Mouse (Mus musculus) embryonic facial prominence, embryonic 11.5 days (tissue): Measurements from ENCODE around the gene Fbxw2. TPM values are rescaled to one million over a fixed set of nuclear protein-coding genes. Genes with fewer than 3 reads are reported as not detected.
"Not testable (repeated sequence)": the region's sequence is repeated elsewhere in the genome, so short reads cannot be mapped to it uniquely, and the experiment has no call there.

Experiments used
- ATAC-seq: fragments of 200-750 bp; cut with Nextera tagmentation; replicated peaks from 2 replicates; pipeline ENCODE4 v1.8.0; 2017; ENCODE audit warnings: low read depth; ENCODE audit not compliant: insufficient number of reproducible peaks, low FRiP score, low TSS enrichment
- DNase-seq: peaks from one replicate; pipeline ENCODE4 v3.0.0-alpha.2; 2015; ENCODE audit warnings: low spot score
- H3K27ac ChIP-seq: fragments of 300-500 bp; sonication (generic); replicated peaks from 2 replicates; pipeline ENCODE4 v1.5.1; 2014; ENCODE audit warnings: mild to moderate bottlenecking, low read depth, low read length, control low read depth
- H3K27me3 ChIP-seq: fragments of 300-500 bp; sonication (generic); 2 replicates; pipeline ENCODE4 v1.6.1; 2014; ENCODE audit warnings: mild to moderate bottlenecking, low read length, moderate library complexity, mixed read lengths; ENCODE audit not compliant: control insufficient read depth, insufficient read depth
- H3K36me3 ChIP-seq: fragments of 300-500 bp; sonication (generic); replicated peaks from 2 replicates; pipeline ENCODE4 v1.6.1; 2014; ENCODE audit warnings: low read depth, mild to moderate bottlenecking, low read length, moderate library complexity, mixed read lengths; ENCODE audit not compliant: control insufficient read depth, insufficient read depth
- H3K4me1 ChIP-seq: fragments of 300-500 bp; sonication (generic); 2 replicates; pipeline ENCODE4 v1.6.1; 2014; ENCODE audit warnings: low read length, mixed read lengths; ENCODE audit not compliant: control insufficient read depth, insufficient read depth
- H3K4me2 ChIP-seq: fragments of 300-500 bp; sonication (generic); 2 replicates; pipeline ENCODE4 v1.6.1; 2014; ENCODE audit warnings: low read depth, mild to moderate bottlenecking, control low read depth, low read length, moderate library complexity
- H3K4me3 ChIP-seq: fragments of 300-500 bp; sonication (generic); 2 replicates; pipeline ENCODE4 v1.5.1; 2014; ENCODE audit warnings: low read depth, low read length, control low read depth
- H3K9ac ChIP-seq: fragments of 300-500 bp; sonication (generic); replicated peaks from 2 replicates; pipeline ENCODE4 v1.6.1; 2014; ENCODE audit warnings: mild to moderate bottlenecking, control low read depth, low read length
- H3K9me3 ChIP-seq: fragments of 300-500 bp; sonication (generic); replicated peaks from 2 replicates; pipeline ENCODE4 v1.6.1; 2016; ENCODE audit warnings: mild to moderate bottlenecking, low read length, inconsistent platforms, mixed read lengths; ENCODE audit not compliant: control insufficient read depth
- WGBS: fragments of 180-500 bp; shearing (Covaris S2); extraction: QIAGEN DNeasy Blood & Tissue Kit; methylation state at CpG from one replicate; pipeline ENCODE4 v1.1.7; 2014; 5-methylcytosine and 5-hydroxymethylcytosine counted together
- polyA plus RNA-seq: library from polyadenylated mRNA; unstranded; fragments of >200 nt; fragmentation: Nextera tagmentation; extraction: Ambion mirVana; gene quantifications from 2 replicates; pipeline ENCODE4 v1.2.1, GENCODE M21; 2014

Fbxw2 gene
- polyA plus RNA-seq, 1 experiment from 2014 or later = 66.3 TPM

DNA sequence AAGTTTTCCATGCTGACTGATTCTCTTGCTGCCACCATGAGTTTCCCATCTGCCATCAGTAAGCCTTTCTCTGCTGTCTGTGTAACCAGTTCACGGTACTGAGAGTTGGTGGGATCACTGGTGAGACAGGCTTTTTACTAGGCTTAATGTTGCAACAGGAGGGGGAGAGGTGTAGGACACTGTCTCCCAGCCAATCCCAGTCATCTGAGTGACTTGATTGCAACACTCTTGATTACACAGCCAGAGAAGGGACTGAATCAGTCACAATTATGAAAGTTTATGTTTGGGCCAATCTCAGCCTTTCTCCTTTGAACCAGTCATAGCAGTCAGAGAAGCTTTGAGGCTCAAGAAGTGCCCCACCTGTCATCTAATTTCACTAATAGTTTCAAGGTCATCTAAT, 1.9 kb upstream of the Fbxw2 start:
- no peaks in the 10 kb centered on the region for H3K9me3 ChIP-seq
- no peak overlapping the region for H3K4me2 ChIP-seq
- no peaks in the 10 kb centered on the region for H3K4me1 ChIP-seq
- 85% methylated on average over 1 of the region's 1 CpGs for WGBS
- no peaks in the 10 kb centered on the region for H3K27me3 ChIP-seq
- no peaks in the 10 kb centered on the region for H3K36me3 ChIP-seq
- H3K4me3 ChIP-seq = no peak overlapping the region
- ATAC-seq (no peak), DNase-seq (no peak)
- no peak overlapping the region for H3K27ac ChIP-seq
- no peak overlapping the region for H3K9ac ChIP-seq

- WGBS = 87% methylated on average over 4 of the region's 4 CpGs
- no peak for DNase-seq
- H3K9ac ChIP-seq = no peak overlapping the region
- H3K4me3 ChIP-seq = no peak overlapping the region
- H3K27me3 ChIP-seq = no peaks in the 10 kb centered on the region
- no peak overlapping the region for H3K4me2 ChIP-seq
- H3K9me3 ChIP-seq = no peaks in the 10 kb centered on the region
- no peaks in the 10 kb centered on the region for H3K36me3 ChIP-seq
- ATAC-seq = no peak
- no peaks in the 10 kb centered on the region for H3K4me1 ChIP-seq
- H3K27ac ChIP-seq = no peak overlapping the region
Measured at GRCm38 (mm10) chr2:34827591-34827990, 1.5 kb upstream of the Fbxw2 start.

GRCm38 (mm10) chr2:34826460-34827231, 535 bp upstream of the Fbxw2 start:
- H3K4me1 ChIP-seq = no peaks in the 10 kb centered on the region
- H3K4me3 ChIP-seq = peak overlapping the region; percentile 94
- no peaks in the 10 kb centered on the region for H3K36me3 ChIP-seq
- peak; percentile 21 for DNase-seq
- ATAC-seq = 0 out of 2 replicates have a peak, but pooled peaks have one; percentile 3
- 0 out of 2 replicates have a peak overlapping the region, but pooled peaks have one; percentile 28 for H3K27ac ChIP-seq
- H3K9ac ChIP-seq = peak overlapping the region; percentile 89
- WGBS = 31% methylated on average over 19 of the region's 21 CpGs
- peak overlapping the region; percentile 77 for H3K4me2 ChIP-seq
- no peaks in the 10 kb centered on the region for H3K9me3 ChIP-seq
- no peaks in the 10 kb centered on the region for H3K27me3 ChIP-seq

GRCm38 (mm10) chr2:34818492-34818891, 7.6 kb downstream of the Fbxw2 start:
- Histone ChIP-seq H3K4me2 (no peak overlapping the region), H3K9ac (no peak overlapping the region), H3K9me3 (no peaks in the 10 kb centered on the region), H3K4me3 (no peak overlapping the region), H3K36me3 (peaks cover 2% of the 10 kb centered on the region), H3K27me3 (no peaks in the 10 kb centered on the region), H3K27ac (no peak overlapping the region), H3K4me1 (no peaks in the 10 kb centered on the region)
- WGBS = 87% methylated on average over 2 of the region's 2 CpGs
- ATAC-seq (no peak), DNase-seq (no peak)

- H3K27me3 ChIP-seq, H3K27ac ChIP-seq, DNase-seq, H3K4me2 ChIP-seq, H3K36me3 ChIP-seq, H3K4me3 ChIP-seq, ATAC-seq, H3K9ac ChIP-seq, H3K9me3 ChIP-seq, H3K4me1 ChIP-seq: not testable (repeated sequence)
- WGBS = 94% methylated on average over 2 of the region's 2 CpGs
Measured at GRCm38 (mm10) chr2:34815893-34816292, 10.2 kb downstream of the Fbxw2 start.

DNA sequence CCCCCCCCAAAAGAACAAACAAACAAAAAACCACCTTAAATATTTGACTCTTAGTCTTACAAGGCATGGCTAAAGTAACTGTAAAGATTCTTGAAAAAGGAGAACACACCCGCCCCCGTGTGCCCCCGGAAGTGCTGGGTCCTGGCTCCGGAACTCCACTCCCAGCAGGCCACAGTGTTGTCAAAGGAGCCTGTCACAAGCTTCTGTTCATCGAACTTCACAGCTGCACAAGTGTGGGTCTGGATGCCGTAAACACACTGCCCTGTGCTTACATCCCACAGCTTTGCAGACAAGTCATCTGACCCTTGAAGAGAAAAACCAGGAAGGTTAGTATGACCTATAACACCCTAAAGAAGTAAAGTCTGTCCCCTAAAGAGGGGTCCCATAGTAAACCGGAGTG, 13.4 kb downstream of the Fbxw2 start:
- Histone ChIP-seq H3K4me2 (no peak overlapping the region), H3K27ac (no peak overlapping the region), H3K9me3 (no peaks in the 10 kb centered on the region), H3K4me1 (no peaks in the 10 kb centered on the region), H3K27me3 (no peaks in the 10 kb centered on the region), H3K4me3 (no peak overlapping the region), H3K9ac (no peak overlapping the region), H3K36me3 (peaks cover 2% of the 10 kb centered on the region)
- no peak for DNase-seq
- WGBS = 88% methylated on average over 7 of the region's 7 CpGs
- ATAC-seq = no peak

- no peaks in the 10 kb centered on the region for H3K9me3 ChIP-seq
- H3K27ac ChIP-seq = no peak overlapping the region
- no peak overlapping the region for H3K4me3 ChIP-seq
- DNase-seq (no peak), ATAC-seq (no peak)
- 97% methylated on average over 3 of the region's 3 CpGs for WGBS
- H3K4me2 ChIP-seq = no peak overlapping the region
- no peaks in the 10 kb centered on the region for H3K4me1 ChIP-seq
- no peak overlapping the region for H3K9ac ChIP-seq
- H3K36me3 ChIP-seq = peaks cover 2% of the 10 kb centered on the region
- no peaks in the 10 kb centered on the region for H3K27me3 ChIP-seq
Measured at GRCm38 (mm10) chr2:34810775-34811174, 15.3 kb downstream of the Fbxw2 start.

DNA sequence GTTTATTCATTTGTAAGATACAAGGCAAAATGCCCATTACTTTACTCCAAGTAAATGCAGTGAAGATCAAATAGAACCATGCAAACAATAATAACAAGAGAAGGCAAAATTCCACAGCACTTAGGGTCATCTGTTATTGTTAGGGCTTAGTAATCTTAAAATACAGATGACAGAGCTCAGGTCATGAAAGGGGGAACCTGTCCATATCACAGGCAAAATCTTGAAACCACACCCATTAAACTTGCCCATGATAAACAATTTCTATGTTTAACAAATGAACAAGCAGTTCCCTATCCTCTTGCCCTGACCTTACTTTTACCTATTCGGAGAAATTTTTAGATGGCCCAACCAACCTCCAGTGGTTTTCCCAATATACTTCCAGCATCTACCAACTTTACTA, 16.5 kb downstream of the Fbxw2 start:
- Histone ChIP-seq H3K27me3 (no peaks in the 10 kb centered on the region), H3K4me3 (no peak overlapping the region), H3K4me1 (no peaks in the 10 kb centered on the region), H3K27ac (no peak overlapping the region), H3K9me3 (no peaks in the 10 kb centered on the region), H3K9ac (no peak overlapping the region), H3K4me2 (no peak overlapping the region), H3K36me3 (peaks cover 2% of the 10 kb centered on the region)
- WGBS = 94% methylated on average over 1 of the region's 1 CpGs
- DNase-seq (no peak), ATAC-seq (no peak)
